Mouse (Mus musculus): ENCODE measurements at regions not wholly inside any gene's neighbourhood (a gene's known extent, or its start where the extent isn't known, plus 50 kb on each side); places are given as distances from the start of the nearest gene placed in this dataset. TPM values are rescaled to one million over a fixed set of nuclear protein-coding genes. Genes with fewer than 3 reads are reported as not detected.

DNA sequence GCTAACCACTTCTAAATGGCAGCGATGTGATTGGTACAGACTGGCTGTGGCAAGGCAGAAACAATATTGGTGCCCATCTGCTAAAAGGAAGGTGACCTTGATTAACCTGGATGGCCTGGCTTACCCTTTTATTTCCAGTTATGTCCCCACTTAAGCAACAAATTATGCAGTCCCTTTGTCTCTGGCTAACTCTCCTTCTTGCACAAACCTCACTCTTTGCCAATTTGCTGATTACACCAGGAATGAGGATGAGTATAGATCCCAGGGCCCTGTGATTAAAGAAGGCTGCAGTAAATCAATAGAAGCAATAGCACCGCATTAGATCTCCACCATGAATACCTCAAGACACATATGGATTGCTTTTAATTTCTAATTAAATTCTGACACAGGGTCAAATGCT is 87.7 kb upstream of the Gm9747 start:
- no peaks in the 10 kb centered on the region for H3K9me3 ChIP-seq
- H3K27me3 ChIP-seq (ENCODE audit: poor library complexity, severe bottlenecking) = peaks cover 11% of the 10 kb centered on the region
- no peaks in the 10 kb centered on the region for H3K36me3 ChIP-seq (replicated peaks)
- no peak overlapping the region for H3K4me3 ChIP-seq
- no peaks in the 10 kb centered on the region for H3K4me1 ChIP-seq
- no peak overlapping the region for H3K27ac ChIP-seq
- no peak for DNase-seq (ENCODE audit: extremely low spot score, low spot score)
- 88% methylated on average over 2 of the region's 2 CpGs for whole genome bisulfite sequencing

DNA sequence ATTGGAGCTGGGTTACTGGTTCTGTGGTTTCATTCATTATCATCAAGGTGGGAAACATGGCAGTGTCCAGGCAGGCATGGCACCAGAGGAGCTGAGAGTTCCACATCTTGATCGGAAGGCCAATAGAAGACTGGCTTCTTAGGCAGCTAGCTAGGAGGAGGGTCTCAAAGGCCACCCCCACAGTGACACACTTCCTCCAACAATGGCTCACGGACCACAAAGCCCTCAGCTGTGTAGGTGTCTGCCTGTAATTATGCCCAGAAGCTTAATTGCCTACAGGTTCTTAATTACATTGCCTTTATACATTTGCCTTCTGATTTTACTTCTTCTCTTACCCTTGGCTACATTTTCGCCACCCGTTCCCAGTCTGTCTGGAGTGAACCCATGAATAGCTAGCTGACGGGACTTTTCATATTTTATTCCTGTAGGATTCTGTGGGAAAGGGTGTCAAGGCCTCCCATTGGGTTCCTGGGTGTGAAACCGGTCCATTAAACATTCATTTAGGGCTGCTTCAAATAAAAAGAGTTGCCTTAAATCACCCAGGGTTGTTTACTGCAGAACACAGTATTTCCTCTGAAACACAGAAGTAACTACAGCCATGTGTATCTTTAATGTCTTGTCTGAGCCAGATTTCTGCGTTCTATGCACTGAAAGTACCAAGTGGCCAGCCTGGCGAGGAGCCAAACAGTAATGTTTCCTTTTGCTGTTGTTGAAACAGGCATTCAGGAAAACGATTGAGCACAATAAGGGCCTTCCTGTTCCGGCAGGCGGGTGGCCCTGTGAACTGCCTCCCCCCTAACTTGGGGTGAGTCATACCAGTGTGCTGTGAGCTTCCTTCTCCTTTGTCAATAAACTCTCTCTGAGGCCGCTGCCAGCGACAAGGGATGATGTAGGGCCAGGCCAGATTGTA is 82.4 kb upstream of the Gm9747 start:
- Histone ChIP-seq H3K4me1 (peaks cover 3% of the 10 kb centered on the region; the same call in 1 of the 2 replicates), H3K27ac (no peak overlapping the region), H3K36me3 (replicated peaks) (no peaks in the 10 kb centered on the region), H3K4me3 (no peak overlapping the region), H3K27me3 (ENCODE audit: poor library complexity, severe bottlenecking) (peaks cover 11% of the 10 kb centered on the region), H3K9me3 (no peaks in the 10 kb centered on the region)
- DNase-seq (ENCODE audit: extremely low spot score, low spot score) = no peak
- 82% methylated on average over 13 of the region's 13 CpGs for WGBS

DNA sequence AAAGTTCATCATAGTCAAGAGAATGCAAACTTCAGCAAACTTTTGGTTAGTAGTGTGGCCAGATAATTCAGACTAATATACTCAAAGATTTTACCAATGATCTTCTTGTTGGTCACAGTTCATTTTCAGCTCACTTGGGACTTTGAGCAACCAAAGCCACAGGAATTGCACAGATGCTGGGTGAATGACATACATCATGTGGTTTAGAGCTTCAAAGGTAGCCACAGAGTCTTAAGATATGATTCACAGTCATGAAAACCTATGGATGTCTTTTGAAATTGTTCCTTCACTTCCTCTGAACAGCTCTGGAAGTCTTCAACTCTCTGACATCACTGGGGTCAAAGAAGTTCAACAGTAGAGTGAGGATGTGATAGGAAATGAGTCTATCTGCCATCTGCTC is 77.0 kb upstream of the Gm9747 start:
- H3K27ac ChIP-seq = no peak overlapping the region
- no peaks in the 10 kb centered on the region for H3K9me3 ChIP-seq
- DNase-seq (ENCODE audit: extremely low spot score, low spot score) = no peak
- no peaks in the 10 kb centered on the region; the same call in 1 of the 2 replicates for H3K27me3 ChIP-seq (ENCODE audit: poor library complexity, severe bottlenecking)
- no peak overlapping the region for H3K4me3 ChIP-seq
- H3K4me1 ChIP-seq = no peaks in the 10 kb centered on the region
- H3K36me3 ChIP-seq (replicated peaks) = no peaks in the 10 kb centered on the region

DNA sequence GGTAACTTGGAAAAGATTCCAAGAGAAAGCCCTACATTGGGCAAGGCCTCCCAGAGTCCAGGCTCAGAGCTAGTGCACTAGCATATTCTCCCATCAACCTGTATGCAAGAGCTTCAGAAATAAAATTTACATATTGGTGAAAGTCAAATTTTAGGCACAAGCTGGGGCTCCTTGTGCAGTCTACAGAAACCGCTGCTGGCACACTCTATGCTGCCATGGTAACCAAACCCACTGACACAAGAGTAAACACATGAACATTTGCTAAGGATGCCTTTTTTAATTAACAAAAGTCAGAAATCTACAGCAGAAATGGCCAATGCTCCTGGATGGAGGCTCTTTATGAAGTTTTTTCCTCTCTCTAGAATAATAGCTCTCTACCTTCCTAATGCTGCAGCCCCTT is 75.9 kb upstream of the Gm9747 start:
- no peak overlapping the region for H3K27ac ChIP-seq
- H3K27me3 ChIP-seq (ENCODE audit: poor library complexity, severe bottlenecking) = no peaks in the 10 kb centered on the region; the same call in 1 of the 2 replicates
- H3K9me3 ChIP-seq = no peaks in the 10 kb centered on the region
- DNase-seq (ENCODE audit: extremely low spot score, low spot score) = no peak
- 92% methylated on average over 1 of the region's 1 CpGs for WGBS
- no peaks in the 10 kb centered on the region for H3K36me3 ChIP-seq (replicated peaks)
- H3K4me3 ChIP-seq = no peak overlapping the region
- no peaks in the 10 kb centered on the region for H3K4me1 ChIP-seq

DNA sequence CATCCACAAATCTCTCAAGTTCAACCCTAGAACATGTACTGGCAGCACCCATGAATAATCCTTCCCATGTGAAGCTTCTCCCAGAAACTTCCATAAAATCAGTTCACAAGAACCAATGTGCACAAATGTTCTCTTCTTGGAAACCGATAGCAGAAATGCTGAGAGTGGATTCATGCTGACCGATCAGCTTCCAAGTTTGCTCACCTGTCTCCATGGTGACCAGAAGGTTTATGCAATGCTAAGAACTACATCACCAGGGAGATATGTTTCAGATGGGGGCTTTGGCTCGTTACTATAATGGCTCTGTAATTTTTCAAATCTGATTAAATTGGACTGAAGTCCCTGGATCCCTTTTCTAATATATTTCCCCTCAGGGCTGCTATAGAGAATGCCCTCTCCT is 74.4 kb upstream of the Gm9747 start:
- WGBS = 83% methylated on average over 3 of the region's 3 CpGs
- no peak overlapping the region for H3K27ac ChIP-seq
- no peak for DNase-seq (ENCODE audit: extremely low spot score, low spot score)

DNA sequence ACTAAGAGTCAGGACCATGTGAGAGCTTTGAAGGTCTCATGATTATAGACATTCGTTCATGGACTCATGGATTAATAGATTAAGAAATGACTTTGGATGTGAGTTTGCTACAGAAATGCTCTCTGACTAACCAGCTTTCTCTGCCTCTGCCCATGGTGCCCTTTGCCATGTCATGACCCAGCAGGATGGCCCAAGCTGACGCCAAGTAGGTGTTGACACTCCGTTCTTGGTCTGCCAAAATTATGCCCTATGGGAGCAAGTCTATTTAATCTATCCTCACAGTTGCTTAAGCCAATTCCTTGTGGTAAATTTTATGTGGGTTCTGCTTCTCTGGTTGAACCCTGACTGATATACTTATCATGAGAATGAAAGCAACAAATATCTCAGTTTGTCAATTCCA is 73.7 kb upstream of the Gm9747 start:
- no peaks in the 10 kb centered on the region for H3K4me1 ChIP-seq
- 95% methylated on average over 3 of the region's 3 CpGs for WGBS

More for the DNA sequence above, 74.4 kb upstream of the Gm9747 start:
- H3K9me3 ChIP-seq = no peaks in the 10 kb centered on the region
- no peaks in the 10 kb centered on the region for H3K4me1 ChIP-seq
- H3K36me3 ChIP-seq (replicated peaks) = no peaks in the 10 kb centered on the region
- H3K27me3 ChIP-seq (ENCODE audit: poor library complexity, severe bottlenecking) = no peaks in the 10 kb centered on the region; the same call in 1 of the 2 replicates
- no peak overlapping the region for H3K4me3 ChIP-seq

DNA sequence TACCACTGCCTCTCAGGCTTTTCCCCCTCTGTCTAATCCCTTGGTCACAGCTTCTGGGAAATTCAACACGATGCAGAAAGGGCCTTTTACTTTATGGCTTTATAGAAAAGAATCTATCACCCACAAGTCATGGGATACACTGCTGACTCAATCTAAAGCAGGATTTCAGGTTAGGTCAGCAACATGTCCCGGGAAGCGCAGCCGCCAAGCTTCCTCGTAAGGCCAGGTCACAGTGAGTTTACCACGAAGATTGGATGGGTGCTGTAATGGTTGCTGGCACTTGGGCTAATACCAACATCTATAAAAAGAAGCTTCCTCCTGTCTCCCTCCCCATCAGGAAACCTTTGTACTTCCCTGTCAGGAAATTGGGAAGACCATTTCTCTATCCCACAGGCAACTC is 70.0 kb upstream of the Gm9747 start:
- Histone ChIP-seq H3K4me3 (no peak overlapping the region), H3K36me3 (replicated peaks) (no peaks in the 10 kb centered on the region), H3K9me3 (no peaks in the 10 kb centered on the region), H3K4me1 (no peaks in the 10 kb centered on the region), H3K27ac (no peak overlapping the region), H3K27me3 (ENCODE audit: poor library complexity, severe bottlenecking) (no peaks in the 10 kb centered on the region; the same call in 1 of the 2 replicates)
- WGBS = 91% methylated on average over 6 of the region's 6 CpGs
- no peak for DNase-seq (ENCODE audit: extremely low spot score, low spot score)

More for the DNA sequence above, 73.7 kb upstream of the Gm9747 start:
- no peaks in the 10 kb centered on the region for H3K36me3 ChIP-seq (replicated peaks)
- DNase-seq (ENCODE audit: extremely low spot score, low spot score) = no peak
- H3K4me3 ChIP-seq = no peak overlapping the region
- no peak overlapping the region for H3K27ac ChIP-seq
- H3K9me3 ChIP-seq = no peaks in the 10 kb centered on the region
- no peaks in the 10 kb centered on the region; the same call in 1 of the 2 replicates for H3K27me3 ChIP-seq (ENCODE audit: poor library complexity, severe bottlenecking)

DNA sequence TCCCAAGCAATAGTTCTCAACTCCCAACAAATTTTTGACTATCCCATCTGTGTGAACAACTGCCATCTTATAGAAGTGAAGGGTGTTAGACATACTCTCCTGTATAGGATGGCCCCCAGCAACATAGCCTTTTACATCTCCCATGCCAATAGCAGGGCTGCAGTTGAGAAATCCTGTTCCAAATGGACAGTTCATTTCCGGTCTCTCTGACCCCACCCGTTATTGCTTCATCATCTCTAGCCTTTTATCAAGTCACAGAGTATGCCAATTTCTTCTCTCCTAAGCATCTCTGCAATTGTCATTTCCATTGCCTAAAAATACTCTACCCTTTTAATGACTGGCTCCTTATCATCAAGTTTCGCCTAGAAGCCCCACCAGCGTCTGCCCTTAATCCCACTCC is 64.8 kb upstream of the Gm9747 start:
- no peaks in the 10 kb centered on the region for H3K36me3 ChIP-seq (replicated peaks)
- no peak overlapping the region for H3K4me3 ChIP-seq
- no peaks in the 10 kb centered on the region for H3K9me3 ChIP-seq
- no peaks in the 10 kb centered on the region for H3K27me3 ChIP-seq (ENCODE audit: poor library complexity, severe bottlenecking)
- DNase-seq (ENCODE audit: extremely low spot score, low spot score) = no peak
- H3K27ac ChIP-seq = no peak overlapping the region
- 86% methylated on average over 4 of the region's 4 CpGs for WGBS
- H3K4me1 ChIP-seq = no peaks in the 10 kb centered on the region

DNA sequence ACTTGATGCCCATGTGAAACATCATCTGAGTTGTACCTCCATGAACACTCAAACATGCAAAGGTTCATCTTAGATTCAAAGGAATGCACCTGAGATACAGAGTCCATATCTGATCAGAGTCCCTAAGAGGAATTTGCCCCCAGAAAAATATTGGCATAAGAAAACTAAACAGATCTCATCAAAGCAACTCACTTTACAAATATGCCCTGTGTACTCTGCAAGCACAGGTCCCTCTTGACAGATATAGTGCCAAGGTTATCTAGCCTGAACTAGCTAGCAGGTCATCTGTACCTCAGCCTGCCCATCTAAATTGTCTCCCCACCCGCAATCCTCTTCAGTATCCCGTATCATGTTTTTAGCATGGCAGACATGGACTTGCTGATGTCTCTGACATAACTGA is 64.0 kb upstream of the Gm9747 start:
- Histone ChIP-seq H3K36me3 (replicated peaks) (no peaks in the 10 kb centered on the region), H3K9me3 (no peaks in the 10 kb centered on the region), H3K27me3 (ENCODE audit: poor library complexity, severe bottlenecking) (no peaks in the 10 kb centered on the region), H3K4me1 (no peaks in the 10 kb centered on the region), H3K4me3 (no peak overlapping the region), H3K27ac (no peak overlapping the region)
- WGBS = 91% methylated on average over 2 of the region's 2 CpGs
- DNase-seq (ENCODE audit: extremely low spot score, low spot score) = no peak

DNA sequence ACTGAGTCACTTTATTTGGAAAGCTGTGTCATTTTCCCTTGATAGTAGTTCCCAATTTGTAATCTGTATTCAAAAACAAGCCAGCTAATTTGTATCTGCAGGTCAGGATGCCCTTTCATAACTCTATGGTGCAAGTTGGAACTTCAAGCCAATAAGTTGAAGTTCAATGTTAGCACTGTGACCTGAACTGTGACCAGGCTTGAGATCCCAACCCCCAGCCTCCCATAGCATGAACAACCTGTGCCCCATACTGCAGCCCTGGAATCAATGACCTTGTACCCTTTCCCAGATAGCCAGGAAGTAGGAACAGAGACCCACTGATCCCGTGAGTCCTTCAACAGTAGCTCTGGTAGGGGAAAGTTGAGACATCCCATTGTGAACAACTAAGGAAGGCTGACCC is 52.5 kb upstream of the Gm9747 start:
- no peak for DNase-seq (ENCODE audit: extremely low spot score, low spot score)
- H3K4me1 ChIP-seq = no peaks in the 10 kb centered on the region
- WGBS = 87% methylated on average over 1 of the region's 1 CpGs

More for the DNA sequence above, 52.5 kb upstream of the Gm9747 start:
- Histone ChIP-seq H3K9me3 (no peaks in the 10 kb centered on the region), H3K27ac (no peak overlapping the region), H3K4me3 (no peak overlapping the region), H3K36me3 (replicated peaks) (no peaks in the 10 kb centered on the region), H3K27me3 (ENCODE audit: poor library complexity, severe bottlenecking) (no peaks in the 10 kb centered on the region)

Small RNA genes in the stretch of these regions (microRNA-seq; reads per million reads assigned to microRNA genes)
- not detected for gene Mir6344
